Mouse (Mus musculus) spleen, adult 2 months (tissue): ENCODE measurements around the gene Dcn.

ENCODE experiments used
- CTCF ChIP-seq: fragments of 200-500 bp; IDR thresholded peaks from 2 replicates; pipeline ENCODE4 v1.5.1; 2011; ENCODE audit warnings: mild to moderate bottlenecking, inconsistent platforms; ENCODE audit not compliant: insufficient read depth, insufficient read length, insufficient replicate concordance; ENCODE audit errors: extremely low read depth
- POLR2A ChIP-seq: fragments of 200-500 bp; IDR thresholded peaks from 2 replicates; pipeline ENCODE4 v1.6.1; 2011; ENCODE audit warnings: low read depth, low read length, inconsistent platforms

- TF ChIP-seq POLR2A (no peak), CTCF (no peak)
Measured at GRCm38 (mm10) chr10:97535697-97536096, 56.3 kb downstream of the Dcn start.
